Mouse (Mus musculus) right cerebral cortex, postnatal 14 days (tissue): Measurements from ENCODE around the gene Jun.

Experiments
- DNase-seq: peaks from one replicate; pipeline ENCODE4 v3.0.0; 2022

The Jun gene

DNA sequence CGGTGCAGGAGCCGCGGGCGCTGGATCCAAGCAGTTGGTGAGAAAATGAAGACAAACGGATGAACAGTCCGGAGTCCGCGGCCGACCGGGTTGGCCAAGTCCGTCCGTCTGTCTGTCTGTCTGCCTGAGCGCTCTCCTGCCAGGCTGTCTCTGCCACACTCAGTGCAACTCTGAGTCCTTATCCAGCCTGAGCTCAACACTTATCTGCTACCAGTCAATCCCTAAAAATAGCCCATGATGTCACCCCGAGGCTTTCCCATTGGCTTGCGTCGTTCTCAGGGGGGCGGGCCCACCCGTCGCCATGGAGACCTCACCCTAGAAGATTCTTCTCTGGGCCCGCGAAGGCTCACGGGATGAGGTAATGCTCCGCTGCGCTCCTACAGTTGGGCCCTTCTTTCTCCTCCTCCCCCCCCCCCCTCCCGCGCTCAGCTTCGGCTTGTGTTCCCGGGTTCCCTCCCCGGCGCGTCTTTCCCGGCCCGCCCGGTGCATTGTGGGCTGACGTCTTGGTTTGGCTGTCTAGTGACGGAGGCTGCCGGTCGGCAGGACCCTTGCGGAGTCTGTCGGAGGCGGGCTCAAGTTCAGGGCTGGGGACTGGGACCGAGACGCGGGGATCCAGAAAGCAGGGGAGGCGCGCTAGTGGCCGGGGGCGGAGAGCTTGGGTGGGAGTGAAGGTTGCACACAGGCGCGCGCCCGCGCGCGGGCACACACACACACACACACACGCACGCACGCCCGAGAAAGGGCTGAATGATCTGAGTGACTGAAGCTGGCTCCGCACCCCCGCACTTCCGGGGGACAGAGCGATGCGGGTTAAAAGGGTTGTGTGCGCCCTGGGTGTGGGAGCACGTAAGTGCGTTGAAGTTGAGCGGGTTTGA is at the start of gene Jun:
Gene Jun, minus strand, starts transcription at position 198 of the 875 bp plus-strand sequence.
- peak; percentile 99 for DNase-seq

- DNase-seq, result no peak
Observed at GRCm38 (mm10) chr4:95101684-95102083, 49.7 kb upstream of the Jun start.

DNA sequence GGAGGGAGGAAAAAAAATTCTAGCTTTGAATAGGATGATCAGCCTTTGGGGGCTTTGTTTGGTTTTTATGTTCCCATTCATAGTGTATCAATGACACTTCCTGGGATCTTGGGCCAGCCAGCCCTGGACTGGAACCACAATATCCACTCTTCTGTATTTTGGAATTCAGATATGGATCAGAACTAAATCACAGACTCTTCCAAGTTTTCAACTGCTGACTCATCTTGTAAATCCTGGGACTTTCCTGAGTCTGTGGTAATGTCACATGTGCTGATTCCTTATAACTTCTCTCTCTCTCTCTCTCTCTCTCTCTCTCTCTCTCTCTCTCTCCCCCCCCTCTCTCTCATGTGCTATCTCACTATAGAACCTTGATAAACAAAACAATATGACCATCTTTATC is 48.7 kb upstream of the Jun start:
- no peak for DNase-seq

DNA sequence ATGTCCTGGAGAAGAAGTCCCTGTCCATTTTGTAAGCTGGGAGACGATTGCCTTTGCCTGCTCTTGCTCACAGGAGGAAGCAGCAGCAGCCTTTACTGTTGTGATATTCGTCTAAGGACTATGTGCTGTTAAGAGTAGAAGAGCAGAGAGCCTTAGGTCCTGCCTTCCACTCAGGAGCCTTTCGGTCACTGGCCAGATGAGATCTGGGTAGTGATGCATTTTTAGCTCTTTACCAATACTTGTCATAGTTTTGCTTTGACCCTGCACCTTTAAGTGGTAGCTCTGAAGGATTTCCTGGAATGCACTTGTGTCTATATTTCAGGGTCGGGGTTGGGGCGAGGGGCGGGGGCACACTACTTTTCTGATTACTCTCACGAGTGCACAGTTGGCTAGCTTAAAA is 47.4 kb upstream of the Jun start:
- no peak for DNase-seq

DNA sequence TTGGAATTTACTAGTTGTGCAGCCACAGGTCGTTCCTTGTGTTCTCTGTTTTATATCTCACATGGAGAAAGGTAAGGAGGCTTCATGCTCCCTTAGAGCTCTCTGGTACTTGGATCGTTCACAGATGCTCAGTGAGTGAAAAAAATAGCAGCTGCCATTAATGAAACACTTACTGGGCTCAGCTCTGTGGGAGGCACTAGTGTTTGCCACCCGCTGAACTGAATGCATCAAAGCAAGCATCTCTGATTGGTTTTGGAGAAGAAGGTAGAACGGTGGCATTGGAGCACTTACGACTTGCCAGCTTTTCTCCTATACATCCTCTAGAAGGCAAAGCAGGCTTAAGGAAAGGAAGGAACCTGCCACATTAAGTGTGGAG is 46.7 kb upstream of the Jun start:
- no peak for DNase-seq

DNA sequence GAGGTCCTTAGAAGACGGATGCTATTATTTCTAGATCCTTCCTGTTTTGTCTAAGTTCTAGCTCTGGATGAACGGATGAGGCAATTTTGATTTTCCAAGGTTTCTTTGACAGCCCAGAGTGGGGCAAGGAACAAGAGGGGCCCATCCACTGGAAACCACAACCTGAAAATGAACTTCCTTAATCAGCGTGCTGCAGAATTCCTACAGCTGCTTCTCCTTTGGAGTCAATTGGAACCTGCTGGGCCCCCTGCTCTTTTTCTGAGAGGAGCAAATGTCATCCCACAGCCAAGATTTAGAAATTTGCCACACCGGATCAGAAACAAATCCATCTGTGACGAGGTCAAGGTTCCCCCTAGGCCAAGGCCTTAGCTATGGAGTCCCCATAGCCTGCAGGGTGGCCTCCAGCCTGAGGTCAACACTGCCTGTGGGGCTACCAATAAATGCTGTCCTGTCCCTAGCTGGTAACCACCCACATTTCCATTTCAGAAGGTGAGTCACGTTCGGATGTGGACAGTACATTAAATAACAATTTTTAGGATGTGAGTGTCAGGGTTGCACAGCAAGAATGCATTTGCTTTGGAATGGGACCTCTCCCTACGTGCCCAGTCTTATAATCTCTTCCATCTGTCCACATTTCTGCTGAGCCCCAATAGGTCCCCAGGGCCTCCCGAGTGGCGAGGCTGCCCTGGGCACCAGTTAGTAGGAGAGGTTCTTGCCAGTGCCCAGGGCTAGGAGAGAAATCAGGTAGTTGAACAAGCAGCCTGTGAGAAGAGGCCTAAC is 46.1 kb upstream of the Jun start:
- DNase-seq, result no peak

DNA sequence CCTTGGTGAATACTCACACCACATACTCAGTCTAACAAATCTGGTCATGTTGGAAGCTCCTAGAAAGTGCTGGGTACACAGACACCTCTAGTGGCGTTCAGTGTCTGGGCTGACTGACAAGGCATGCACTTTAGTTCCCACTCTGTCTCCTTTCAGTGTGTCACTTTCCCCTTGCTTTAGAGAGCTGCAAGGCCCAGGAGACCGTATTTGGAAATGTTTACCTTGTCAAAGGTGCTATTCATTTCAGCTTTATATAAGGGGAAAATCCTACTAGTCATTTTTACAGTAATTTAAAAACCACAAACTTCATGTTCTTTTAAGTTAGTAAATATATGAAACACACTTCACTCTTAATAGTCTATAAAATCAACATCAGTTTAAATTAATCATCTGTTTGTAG is 44.7 kb upstream of the Jun start:
- DNase-seq, result no peak

DNA sequence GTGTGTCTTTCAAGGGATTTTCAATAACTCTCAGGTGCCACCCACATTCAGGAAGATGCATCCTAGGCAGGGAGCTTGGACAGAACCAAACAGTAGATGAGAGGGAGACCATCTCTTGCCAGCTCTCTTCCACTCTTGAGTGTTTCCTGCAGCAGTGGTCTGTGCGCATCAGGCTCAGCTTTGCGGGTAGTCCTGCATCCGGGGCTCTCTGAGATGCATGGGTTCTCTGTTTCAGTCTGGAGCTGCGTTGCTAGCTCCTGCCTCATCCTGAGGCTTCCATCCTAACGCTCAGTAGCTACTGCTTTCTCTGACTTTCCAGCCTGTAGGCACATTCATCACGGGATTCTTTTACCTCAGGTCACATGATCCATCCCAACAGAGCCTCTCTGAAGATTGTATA is 43.9 kb upstream of the Jun start:
- no peak for DNase-seq

- no peak for DNase-seq
Observed at GRCm38 (mm10) chr4:95095355-95095754, 43.3 kb upstream of the Jun start.

GRCm38 (mm10) chr4:95094700-95095113 is 42.7 kb upstream of the Jun start:
- no peak for DNase-seq

- no peak for DNase-seq
Observed at GRCm38 (mm10) chr4:95093615-95094014, 41.6 kb upstream of the Jun start.

- no peak for DNase-seq
Observed at GRCm38 (mm10) chr4:95092516-95092915, 40.5 kb upstream of the Jun start.

DNA sequence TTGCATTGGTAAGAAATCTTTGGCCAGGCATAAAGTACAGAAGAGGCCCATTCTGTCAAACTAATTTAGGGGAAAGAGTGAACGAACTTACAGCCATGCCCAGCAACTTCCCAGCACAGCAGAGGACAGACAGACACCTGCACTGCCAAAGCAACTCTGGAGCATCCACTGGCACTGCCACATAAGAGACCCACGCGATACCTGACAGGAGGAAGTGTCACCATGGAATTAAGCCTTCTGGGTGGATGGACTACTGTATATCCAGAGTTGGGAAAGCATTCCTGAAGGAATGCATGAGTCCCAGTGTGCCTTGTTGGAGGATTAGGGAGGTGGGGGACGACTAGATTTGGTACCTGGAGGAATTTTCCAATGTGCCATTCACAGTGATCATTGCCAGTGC is 39.5 kb upstream of the Jun start:
- DNase-seq, result no peak

- no peak for DNase-seq
Observed at GRCm38 (mm10) chr4:95089968-95090367, 37.9 kb upstream of the Jun start.

GRCm38 (mm10) chr4:95089053-95089452 is 37.0 kb upstream of the Jun start:
- no peak for DNase-seq

GRCm38 (mm10) chr4:95083957-95084356 is 31.9 kb upstream of the Jun start:
- DNase-seq, result no peak

DNA sequence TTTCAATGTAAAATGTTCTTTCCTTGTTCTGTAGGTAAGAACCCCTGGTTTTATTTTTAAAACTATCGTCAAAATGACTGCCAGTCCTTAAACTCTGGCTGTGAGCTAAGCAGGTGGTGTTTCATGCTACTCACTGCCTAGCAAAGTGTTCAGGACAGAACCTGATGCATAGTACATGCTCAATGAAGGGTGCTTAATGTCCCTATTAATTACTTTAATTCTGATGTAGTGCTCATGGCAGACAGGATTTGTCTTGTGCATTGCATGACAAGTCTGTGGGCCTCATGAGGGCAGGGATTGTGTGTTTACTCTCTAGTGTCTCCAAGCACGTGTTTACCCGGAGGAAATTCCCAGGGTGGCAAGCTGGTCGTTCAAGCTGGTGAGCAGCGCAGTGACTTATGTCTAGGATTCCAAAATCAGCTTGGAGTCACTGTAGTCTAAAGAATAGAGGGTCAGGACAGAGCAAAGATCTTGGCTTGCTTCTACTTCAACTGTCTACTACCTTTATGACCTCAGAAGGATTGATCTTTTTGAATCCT is 31.2 kb upstream of the Jun start:
- DNase-seq, result no peak

GRCm38 (mm10) chr4:95082481-95083088 is 30.6 kb upstream of the Jun start:
- DNase-seq, result no peak

DNA sequence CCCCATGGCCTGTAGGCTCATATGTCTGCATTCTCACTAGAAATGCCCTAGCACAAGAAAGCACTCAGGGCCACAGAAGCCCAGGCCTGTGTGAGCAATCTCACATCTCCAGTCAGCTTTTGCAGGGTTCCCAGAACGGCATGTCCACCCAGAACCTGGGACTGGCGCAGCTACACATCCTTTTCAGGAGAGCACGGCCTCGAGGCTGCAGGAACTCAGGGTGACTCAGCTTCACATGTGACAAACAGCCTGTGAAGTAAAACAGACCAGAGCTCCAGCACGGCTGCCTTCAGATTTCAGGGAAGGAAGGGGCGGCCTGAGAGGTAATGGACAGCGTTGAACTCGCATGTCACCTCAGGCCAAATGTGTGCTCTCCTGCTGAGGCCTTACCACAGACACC is 29.6 kb upstream of the Jun start:
- DNase-seq, result no peak

GRCm38 (mm10) chr4:95078625-95079024 is 26.6 kb upstream of the Jun start:
- no peak for DNase-seq

- DNase-seq, result no peak
Observed at GRCm38 (mm10) chr4:95076279-95076678, 24.3 kb upstream of the Jun start.

- no peak for DNase-seq
Observed at GRCm38 (mm10) chr4:95075591-95076002, 23.6 kb upstream of the Jun start.

DNA sequence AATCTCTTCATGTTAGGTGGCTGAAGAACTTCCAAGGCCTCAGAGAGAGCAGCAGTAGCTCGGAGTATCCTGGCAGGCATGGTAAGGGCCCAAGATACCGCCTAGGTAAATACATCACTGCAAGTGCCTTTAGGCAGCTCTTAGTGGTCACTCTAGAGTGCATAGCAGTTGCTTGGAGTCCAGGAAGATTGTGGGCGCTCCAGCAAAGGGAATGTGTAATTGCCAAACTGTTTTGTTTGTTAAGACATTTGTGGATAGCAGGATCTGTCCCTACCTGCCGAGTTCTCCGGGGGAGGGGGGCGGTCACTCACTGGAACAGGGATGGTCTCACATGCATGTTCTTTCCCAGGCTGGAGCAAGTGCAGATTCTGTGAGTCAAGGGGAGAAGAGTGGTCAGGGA is 22.3 kb upstream of the Jun start:
- DNase-seq, result no peak
